Mouse (Mus musculus) ES-Bruce4 (cell line): Measurements from ENCODE around the gene Sept8.

ENCODE experiments used
- EP300 ChIP-seq: IDR thresholded peaks from 2 replicates; pipeline ENCODE4 v1.6.1; 2011; ENCODE audit warnings: low read depth, low read length; ENCODE audit not compliant: insufficient read depth
- POLR2A ChIP-seq: IDR thresholded peaks from one replicate; pipeline ENCODE4 v1.8.1; 2011; ENCODE audit warnings: low read length; ENCODE audit not compliant: insufficient read depth

GRCm38 (mm10) chr11:53525461-53525860 lies 6.4 kb downstream of the Sept8 start:
- peak; percentile 58; the same call in 1 of the 2 replicates for TF ChIP-seq EP300
- no peak for TF ChIP-seq POLR2A
